Mouse (Mus musculus) layer of hippocampus, postnatal 25 days (tissue): ENCODE data around the gene Ctu1. TPM values are rescaled to one million over a fixed set of nuclear protein-coding genes. Genes with fewer than 3 reads are reported as not detected.
"Not testable (repeated sequence)": the region's sequence is repeated elsewhere in the genome, so short reads cannot be mapped to it uniquely, and the experiment has no call there.

ENCODE experiments used
- DNase-seq, 2 experiments: peaks; one replicate each; pipeline ENCODE4 v3.0.0; 2022; ENCODE audit warnings: mixed read lengths in 2 of 2, low spot score in 1 of 2; ENCODE audit errors: extremely low spot score in 1 of 2
- total RNA-seq, 2 experiments: library from RNA; stranded (reverse); gene quantifications; 2 replicates each; pipeline ENCODE4 v1.2.3; 2021

The Ctu1 gene
- 10 to 100 TPM in 1 of 2 experiments, 1 to 10 TPM in 1; 8.8 to 11.6 TPM for total RNA-seq

DNA sequence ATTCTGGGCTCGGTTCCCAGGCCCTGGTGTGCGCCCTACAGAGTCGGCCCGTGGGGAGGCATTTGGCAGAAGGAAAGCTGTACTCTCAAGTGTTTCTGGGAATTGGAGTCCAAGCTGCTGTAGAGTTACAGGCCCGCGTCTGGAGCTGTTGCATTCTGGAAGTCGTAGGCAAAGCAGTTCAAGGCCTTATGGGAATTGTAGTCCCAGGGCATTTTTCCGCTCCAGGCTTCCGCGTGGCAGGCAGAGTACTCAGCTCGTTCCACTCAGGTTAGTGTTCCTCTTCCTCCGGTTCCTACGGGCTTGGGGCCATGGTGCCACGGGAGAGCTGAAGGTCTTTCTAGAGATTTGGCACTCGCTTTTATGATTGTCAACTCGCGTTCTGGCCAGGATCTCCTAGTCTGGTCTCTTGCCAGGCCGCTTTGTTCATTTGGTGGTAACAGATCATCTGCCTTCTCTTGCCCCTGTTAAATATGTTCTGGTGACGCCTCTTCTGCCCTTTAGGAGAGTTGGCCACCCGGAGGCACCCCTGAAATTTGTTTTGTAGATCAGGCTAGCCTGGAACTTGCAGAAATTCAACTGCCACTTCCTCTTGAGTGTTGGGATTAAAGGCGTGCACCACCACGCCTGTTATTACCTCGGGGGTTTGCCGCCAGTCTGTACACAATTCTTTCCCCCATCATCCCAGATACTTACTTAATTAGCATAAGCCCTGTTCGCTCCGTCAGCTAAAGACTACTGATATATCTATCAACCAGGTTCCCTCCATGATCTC is at the start of gene Ctu1:
Gene Ctu1, plus strand, starts transcription at position 208 of the 772 bp plus-strand sequence.
- peak; percentile 67 to 75 for DNase-seq

GRCm38 (mm10) chr7:43622927-43623326 is 48.9 kb upstream of the Ctu1 start:
- no peak for DNase-seq

GRCm38 (mm10) chr7:43623819-43624218 is 48.0 kb upstream of the Ctu1 start:
- no peak for DNase-seq

- DNase-seq, result no peak
These were observed 46.8 kb upstream of the Ctu1 start for GRCm38 (mm10) chr7:43625065-43625464.

GRCm38 (mm10) chr7:43625794-43626422 is 45.9 kb upstream of the Ctu1 start:
- DNase-seq, result no peak

- no peak for DNase-seq
These were observed 37.9 kb upstream of the Ctu1 start for GRCm38 (mm10) chr7:43633940-43634339.

GRCm38 (mm10) chr7:43634500-43634899 is 37.3 kb upstream of the Ctu1 start, which contains the start of gene Ceacam18:
Ceacam18 (plus strand) TSS chr7:43634707.
- no peak for DNase-seq

GRCm38 (mm10) chr7:43636194-43636593 is 35.6 kb upstream of the Ctu1 start:
- no peak for DNase-seq

DNA sequence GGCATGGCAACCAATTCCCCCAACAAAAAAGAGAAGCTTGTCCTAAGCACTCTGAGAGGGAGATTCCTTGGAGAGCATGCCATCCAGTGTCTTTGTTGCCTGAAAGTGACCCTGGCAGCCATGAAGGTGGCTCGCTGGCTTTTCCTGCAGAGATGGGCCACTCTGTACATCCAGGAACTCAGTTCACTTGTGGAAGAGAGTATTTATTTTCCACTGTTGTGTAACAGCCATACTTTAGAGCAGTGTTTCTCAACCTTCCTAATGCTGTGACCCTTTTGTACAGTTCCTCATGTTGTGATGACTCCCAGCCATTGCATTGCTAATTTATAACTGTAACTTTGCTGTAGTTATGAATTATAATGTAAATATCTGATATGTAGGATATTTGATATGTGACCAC is 34.7 kb upstream of the Ctu1 start:
- no peak for DNase-seq

GRCm38 (mm10) chr7:43642587-43642986 is 29.2 kb upstream of the Ctu1 start:
- no peak for DNase-seq

DNA sequence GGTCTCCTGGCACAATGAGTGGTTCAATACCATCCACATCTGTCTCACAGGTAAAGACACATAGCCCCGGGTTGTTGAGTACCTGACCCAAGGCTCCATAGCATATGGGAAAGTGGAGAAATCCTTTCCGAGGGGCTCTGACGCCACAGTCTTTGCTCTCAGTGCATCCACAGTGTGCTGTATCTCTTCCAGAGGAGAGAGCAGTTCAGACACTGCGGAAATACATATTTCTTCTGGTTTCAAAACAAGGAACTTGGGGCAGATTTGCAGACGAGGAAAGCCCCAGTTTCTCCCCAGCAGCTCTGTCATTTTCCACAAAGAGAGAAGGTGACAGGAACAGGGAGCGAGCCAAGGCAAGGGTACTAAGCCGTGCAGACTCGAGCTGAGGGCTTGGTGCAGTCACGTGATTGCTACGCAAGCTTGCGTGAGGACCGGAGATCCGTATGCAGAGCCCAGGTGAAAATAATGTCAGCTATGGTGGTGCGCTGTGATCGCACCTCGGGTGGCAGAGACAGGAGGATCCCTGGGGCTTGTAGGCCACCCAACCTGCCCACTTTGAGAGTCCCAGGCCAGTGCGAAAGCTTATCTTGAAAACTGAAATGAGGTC is 28.7 kb upstream of the Ctu1 start:
- DNase-seq, result no peak

DNA sequence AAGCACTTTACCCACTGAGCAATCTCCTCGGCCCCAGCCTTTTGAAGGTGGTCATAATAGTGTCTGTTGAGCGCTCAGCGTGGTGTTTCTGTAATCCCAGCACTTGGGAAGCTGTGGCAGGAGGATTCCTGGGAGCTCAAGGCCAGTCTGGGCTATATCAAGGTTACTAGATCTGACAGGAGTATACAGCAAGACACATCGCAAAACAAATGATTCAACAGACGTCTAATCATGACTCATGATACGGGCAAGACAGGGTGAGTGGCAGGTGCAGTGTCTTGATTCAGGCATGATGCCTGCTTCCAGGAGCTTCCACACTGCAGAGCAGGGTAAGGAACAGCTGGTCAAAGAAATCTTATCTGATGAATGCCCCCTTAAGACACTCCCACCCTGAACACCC is 19.1 kb upstream of the Ctu1 start:
- DNase-seq, result no peak

DNA sequence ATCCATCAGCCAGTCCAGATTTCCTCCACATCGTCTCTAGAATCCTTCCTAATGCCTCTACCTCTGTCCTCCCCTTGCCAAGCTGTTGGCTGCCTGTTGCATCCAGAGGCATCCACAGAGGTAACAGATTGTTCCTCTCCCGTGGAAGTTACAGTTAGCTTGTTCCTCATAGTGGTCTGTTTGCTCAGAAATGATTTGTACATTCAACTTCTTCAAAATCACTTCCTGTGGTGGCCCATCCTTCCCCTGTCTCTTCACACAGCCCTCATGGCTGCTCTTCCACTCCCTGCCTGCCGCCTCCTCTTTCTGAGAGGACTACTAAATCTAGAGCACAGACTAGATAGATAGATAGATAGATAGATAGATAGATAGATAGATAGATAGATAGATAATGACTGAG is 17.3 kb upstream of the Ctu1 start:
- DNase-seq, result no peak

DNA sequence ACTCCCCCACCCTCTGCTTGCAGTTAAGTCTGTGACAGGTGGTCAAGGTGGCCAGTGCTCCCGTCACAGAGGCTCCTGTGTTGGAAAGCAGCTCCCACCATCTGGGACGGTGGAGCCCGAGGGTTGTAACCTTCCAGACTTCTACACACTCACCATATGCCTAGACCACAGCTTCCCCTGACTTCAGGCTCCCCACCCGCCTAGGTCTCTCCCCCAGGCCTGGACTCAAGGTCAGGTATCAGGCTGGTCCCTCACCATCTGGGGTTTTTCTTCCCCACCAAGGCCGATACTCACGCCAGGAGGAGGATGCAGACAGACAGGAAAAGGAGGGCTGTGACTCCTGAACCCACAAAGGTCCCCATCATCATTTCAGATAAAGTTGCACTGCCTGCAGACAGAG is 15.6 kb upstream of the Ctu1 start:
- DNase-seq, result no peak

DNA sequence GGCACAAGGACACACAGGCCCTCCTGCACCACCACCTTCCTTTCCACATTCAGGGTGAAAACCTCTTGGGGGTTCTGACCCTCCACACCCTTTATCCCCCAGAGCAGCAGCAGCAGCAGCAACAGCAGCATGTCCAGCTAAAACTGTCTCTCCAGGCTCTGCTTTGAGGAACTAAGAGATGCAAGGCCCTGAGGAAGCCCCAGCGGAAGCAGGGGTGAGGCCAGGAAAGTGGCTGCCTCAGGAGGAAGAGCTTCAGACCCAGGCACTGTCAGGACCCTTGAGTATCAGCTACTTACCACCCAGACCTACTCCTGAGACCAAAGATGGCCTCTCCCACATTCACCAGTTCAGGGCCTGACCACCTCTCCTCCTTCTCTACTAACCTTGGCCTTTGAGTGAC is 11.8 kb upstream of the Ctu1 start, which contains the start of gene Siglece:
Gene Siglece, minus strand, starts transcription at position 160 of the 400 bp plus-strand sequence.
- no peak for DNase-seq

GRCm38 (mm10) chr7:43662804-43663203 is 9.0 kb upstream of the Ctu1 start:
- no peak for DNase-seq

- DNase-seq, result not testable (repeated sequence)
These were observed 4.6 kb upstream of the Ctu1 start for GRCm38 (mm10) chr7:43667221-43667620.

DNA sequence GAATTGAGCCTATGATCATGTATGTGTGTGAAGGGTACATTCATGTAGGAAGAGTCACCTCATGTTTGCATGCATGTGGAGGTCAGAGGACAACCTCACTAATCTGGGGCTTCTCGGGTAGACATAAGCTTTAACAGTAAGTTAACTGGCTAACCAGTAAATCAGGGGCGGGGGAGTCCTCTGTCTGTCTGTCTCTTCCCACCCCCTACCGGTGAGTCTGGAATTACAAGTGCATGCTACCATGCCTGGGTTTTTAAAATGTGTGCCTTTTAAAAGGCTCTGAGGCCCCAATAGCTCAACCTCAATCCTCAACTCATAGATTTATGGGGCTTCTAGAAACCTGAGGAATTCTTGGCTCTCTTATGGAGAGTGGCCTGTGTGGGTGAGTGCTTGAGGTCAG is 3.2 kb upstream of the Ctu1 start:
- DNase-seq, result peak in 1 of 2 experiments; percentile 12

GRCm38 (mm10) chr7:43671064-43671808 is 580 bp upstream of the Ctu1 start:
- no peak for DNase-seq

DNA sequence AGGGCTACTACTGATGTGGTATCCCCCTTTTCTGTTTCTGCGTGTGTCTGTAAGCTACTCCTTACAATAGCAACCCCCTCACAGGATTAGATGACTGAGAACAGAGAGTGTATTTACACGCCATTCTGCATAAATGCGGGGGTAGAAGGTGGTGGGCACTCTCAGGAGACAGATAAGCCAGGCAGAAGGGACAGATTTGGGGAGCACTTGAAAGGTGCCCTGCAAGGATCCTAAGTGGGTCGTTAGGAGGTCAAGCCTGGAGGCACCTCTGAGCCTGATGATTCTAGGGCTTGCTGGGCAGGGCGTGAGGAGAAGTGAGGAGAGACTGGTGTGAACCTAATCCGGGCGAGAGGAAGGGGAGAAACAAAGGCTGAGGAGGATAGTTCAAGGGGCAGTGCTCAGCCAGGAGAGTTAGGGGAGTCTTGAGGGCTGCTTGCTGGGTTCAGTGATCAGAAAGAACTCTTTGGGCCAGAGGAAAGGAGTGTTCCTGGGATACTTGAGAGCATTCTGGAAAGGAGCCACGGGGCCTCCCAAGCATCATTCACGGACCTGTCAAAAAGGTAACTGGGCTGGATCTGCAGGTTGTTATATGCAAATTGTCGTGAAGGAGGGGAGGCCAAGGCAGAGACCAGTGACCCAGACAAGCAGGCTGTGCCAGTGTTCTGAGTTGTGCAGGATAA is 905 bp downstream of the Ctu1 start:
- DNase-seq, result peak in 1 of 2 experiments; percentile 4
